Mouse (Mus musculus) kidney, postnatal 14 days (tissue): ENCODE data around the gene Vmn1r2.
"Not testable (repeated sequence)": the region's sequence is repeated elsewhere in the genome, so short reads cannot be mapped to it uniquely, and the experiment has no call there.

ENCODE experiments used
- DNase-seq: peaks from one replicate; pipeline ENCODE4 v3.0.0; 2022; ENCODE audit warnings: mixed read lengths

Gene Vmn1r2

DNA sequence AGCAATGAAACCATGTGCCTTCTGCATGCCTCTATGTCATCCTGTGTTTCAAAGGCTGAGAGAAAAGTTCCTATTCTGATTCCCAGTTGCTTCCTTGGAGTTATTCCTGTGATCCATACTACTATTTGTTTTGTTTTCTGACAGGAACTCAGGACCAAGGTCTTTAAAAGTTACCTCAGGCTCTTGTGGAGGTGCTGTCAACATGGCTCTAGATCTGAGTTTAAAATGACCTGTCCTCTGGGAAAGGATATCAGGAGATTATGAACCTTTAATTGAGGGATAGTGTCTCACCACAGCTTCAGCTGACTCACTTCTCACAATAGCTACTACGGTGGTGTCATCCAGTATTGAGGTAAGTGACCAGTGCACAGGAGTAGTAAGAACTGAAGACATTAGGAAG lies at the start of gene Vmn1r2:
TSS of gene Vmn1r2 (plus strand) at position 301 of the 400 bp plus-strand sequence.
- DNase-seq = not testable (repeated sequence)

DNA sequence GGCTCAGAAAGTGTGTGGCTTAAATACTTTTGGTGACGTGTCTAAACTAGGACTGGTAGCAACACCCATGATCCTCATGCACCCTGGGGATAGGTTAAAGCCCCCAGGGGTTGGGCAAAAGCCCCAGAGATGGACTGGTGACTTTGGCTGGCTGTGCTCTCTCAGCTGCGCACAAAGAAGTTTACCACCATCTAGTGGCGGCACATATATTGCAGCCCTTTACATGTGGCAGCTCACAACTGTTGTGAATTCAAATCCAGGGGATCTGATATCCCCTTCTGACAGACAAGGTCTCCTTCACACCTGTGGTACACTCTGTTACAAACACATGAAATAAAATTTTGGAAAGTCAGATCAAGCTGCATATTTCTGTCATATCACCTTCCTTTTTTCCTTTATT lies 19.2 kb upstream of the Vmn1r2 start:
- not testable (repeated sequence) for DNase-seq

DNA sequence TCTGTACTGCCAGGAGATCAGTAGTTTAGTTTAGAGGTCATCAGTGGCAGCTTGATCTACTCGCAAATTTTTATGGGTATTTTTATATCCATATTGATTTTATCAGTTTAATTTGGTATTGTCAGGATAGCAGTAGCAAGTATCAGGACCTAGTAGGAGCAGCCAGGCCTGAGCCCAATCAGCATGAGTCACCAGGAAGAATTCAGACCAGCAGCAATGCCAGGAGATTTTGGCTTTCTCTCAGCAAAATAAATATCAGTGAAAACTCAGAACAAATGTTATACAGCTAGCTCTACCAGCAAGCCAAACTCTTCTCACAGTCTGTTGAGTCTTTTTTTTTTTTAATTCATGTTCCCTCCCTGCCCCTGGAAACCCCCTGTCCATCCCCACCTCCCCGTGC lies 13.8 kb upstream of the Vmn1r2 start:
- not testable (repeated sequence) for DNase-seq

DNA sequence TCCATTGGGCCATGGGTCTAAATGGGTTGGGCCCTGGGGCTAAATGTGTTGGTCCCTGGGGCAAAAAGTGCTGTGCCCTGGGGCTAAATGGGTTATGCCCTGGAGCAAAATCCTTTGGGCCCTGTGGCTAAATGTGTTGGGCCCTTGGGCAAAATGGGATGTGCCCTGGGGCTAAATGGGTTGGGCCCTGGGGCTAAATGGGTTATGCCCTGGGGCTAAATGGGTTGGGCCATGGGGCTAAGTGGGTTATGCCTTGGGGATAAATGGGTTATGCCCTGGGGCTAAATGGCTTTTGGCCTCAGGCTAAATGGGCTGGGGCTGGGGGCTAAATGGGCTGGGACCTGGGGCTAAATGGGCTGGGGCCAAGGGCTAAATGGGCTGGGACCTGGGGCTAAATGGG lies 2.7 kb upstream of the Vmn1r2 start:
- DNase-seq = not testable (repeated sequence)

DNA sequence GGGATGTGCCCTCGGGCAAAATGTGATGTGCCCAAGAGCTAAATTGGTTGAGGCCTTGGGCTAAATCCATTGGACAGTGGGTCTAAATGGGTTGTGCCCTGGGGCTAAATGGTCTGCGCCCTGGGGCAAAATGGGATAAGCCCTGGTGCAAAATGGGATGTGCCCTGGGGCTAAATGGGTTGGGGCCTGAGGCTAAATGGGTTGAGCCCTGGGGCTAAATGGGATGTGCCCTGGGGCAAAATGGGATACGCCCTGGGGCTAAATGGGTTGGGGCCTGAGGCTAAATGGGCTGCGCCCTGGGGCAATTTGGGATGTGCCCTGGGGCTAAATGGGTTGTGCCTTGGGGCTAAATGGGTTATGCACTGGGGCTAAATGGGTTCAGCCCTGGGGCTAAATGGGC lies 2.1 kb upstream of the Vmn1r2 start:
- DNase-seq = no peak

DNA sequence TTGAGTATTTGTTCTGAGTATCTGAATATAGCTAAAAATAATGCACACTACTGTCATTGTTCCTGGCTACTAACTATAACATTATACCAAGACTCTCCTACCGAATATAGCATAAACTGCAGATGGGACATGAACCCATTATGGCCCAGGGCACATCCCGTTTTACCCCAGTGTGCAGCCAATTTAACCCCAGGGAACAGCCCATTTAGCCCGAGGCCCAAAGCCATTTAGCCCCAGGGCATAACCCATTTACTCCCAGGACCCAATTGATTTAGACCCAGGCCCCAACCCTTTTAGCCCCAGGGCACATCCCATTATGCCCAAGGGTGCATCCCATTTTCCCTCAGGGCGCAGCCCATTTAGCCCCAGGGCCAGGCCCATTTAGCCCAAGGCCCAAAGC lies 7.5 kb downstream of the Vmn1r2 start:
- DNase-seq = not testable (repeated sequence)

DNA sequence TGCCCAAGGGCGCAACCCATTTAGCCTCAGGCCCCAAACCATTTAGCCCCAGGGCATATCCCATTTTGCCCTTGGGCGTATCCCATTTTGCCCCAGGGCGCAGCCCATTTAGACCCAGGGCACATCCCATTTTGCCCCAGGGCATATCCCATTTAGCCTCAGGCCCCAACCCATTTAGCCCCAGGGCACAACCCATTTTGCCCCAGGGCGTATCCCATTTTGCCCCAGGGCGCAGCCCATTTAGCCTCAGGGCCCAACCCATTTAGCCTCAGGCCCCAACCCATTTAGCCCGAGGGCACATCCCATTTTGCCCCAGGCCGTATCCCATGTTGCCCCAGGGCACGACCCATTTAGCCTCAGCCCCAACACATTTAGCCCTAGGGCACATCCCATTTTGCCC lies 8.6 kb downstream of the Vmn1r2 start:
- DNase-seq = not testable (repeated sequence)

DNA sequence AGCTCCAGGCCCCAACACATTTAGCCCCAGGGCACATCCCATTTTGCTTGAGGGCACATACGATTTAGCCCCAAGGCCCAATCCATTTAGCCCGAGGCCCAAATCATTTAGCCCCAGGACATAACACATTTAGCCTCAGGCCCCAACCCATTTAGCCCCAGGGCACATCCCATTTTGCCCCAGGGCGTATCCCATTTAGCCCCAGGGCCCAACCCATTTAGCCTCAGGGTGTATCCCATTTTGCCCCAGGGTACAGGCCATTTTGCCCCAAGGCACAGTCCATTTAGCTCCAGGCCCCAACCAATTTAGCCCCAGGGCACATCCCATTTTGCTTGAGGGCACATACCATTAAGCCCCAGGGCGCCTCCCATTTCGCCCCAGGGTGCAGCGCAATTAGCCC lies 9.1 kb downstream of the Vmn1r2 start:
- not testable (repeated sequence) for DNase-seq

DNA sequence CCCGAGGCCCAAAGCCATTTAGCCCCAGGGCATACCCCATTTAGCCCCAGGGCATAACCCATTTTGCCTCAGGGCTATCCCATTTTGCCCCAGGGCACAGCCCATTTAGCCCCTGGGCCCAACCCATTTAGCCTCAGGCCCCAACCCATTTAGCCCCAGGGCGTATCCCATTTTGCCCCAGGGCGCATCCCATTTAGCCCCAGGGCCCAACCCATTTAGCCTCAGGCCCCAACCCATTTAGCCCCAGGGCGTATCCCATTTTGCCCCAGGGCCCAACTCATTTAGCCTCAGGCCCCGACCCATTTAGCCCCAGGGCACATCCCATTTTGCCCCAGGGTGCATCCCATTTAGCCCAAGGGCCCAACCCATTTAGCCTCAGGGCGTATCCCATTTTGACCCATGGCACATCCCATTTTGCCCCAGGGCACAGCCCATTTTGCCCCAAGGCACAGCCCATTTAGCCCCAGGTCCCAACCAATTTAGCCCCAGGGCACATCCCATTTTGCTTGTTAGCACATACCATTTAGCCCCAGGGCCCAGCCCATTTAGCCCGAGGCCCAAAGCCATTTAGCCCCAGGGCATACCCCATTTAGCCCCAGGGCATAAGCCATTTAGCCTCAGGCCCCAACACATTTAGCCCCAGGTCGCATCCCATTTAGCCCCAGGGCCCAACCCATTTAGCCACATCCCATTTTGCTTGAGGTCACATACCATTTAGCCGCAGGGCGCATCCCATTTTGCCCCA lies 9.8 kb downstream of the Vmn1r2 start:
- DNase-seq = peak; percentile 12

DNA sequence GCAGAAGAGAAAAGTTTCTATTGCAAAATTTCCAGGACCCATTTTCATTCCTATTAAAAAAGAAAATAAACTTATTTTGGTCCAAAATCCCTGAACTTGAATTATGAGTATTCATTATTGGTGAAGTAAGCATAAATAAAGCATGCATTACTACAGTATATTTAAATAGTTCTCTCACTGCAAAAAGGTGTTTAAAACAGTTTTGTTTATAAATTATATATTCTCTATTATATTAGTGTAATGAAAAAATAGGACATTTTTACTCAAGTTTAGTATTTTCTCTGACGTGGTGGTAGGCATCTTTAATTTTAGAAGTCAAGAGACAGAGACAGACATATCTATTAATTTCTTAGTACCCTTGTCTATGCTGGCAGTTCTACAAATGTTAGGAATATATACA lies 18.1 kb downstream of the Vmn1r2 start, which contains the start of gene Vmn1r3:
TSS of gene Vmn1r3 (minus strand) at position 101 of the 400 bp plus-strand sequence.
- DNase-seq = not testable (repeated sequence)

DNA sequence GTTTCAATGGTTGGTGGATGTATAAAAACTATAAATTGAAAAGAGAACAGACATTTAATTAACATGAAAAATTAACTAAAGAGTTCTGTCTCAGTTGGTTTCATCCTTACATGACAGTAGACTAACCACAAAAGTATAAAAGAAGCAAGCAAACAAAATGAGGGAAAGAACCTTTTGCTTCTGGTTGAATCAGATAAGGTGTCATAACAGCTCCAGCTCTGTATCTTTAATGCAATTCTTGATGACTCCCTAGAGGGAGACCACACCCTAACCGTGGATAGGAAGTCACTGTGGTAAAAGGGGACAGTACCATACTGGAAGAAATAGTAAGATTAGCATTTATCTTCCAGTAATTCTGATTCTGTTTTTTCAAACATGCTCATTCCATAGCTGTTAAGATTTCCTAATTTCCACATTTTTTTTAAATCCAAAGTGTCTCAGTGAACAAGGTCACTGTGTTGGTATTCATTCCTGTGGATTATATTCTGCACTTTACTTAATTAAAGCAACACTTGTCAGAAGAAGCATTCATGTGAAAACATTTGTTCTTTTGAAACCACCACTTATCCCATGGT lies 42.6 kb downstream of the Vmn1r2 start:
- DNase-seq = not testable (repeated sequence)

DNA sequence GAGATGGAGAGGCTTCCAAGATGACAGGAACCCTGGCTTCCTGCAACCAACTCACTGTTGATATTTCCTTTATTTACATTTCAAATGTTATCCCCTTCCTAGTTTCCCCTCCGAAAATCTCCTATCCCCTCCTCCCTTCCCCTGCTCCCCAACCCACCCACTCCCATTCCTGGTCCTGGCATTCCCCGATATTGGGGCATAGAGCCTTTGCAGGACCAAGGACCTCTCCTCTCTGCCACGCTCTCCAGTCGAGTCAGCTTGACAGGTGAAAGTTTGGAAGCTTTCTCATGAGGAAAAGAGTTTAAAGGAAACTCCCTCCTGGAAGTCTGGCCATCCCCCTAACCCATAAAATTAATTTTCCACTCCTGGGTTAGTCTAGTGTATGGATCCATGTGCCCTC lies 46.2 kb downstream of the Vmn1r2 start:
- DNase-seq = not testable (repeated sequence)

DNA sequence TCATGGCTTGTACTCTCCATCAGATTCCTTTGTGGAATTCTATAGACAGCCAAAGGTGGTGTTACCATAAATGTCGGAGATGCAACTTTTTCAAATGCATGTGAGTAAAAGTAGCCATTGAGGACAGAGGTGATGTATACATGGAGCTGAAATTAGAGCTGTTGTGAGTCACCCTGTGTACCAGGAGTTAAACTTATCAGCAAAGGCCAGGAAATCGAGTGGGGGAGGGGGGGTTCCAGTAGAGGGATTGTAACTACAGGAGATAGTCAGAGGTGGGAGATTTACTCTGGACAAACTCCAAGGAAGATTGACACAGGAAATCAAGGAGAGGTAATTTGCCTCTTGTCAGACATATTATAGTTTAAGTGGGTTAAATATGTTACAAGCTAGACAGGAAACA lies 49.3 kb downstream of the Vmn1r2 start:
- not testable (repeated sequence) for DNase-seq
